Mouse (Mus musculus) olfactory bulb, adult 2 months (tissue): ENCODE results near the gene Acrbp.

Experiments
- CTCF ChIP-seq: fragments of 200-500 bp; IDR thresholded peaks from 2 replicates; pipeline ENCODE4 v1.5.1; 2012; ENCODE audit warnings: low read depth, mild to moderate bottlenecking, low read length, moderate library complexity; ENCODE audit not compliant: insufficient read depth
- POLR2A ChIP-seq: fragments of 200-500 bp; IDR thresholded peaks from 2 replicates; pipeline ENCODE4 v1.6.1; 2012; ENCODE audit warnings: mild to moderate bottlenecking, low read depth, low read length, moderate library complexity; ENCODE audit not compliant: insufficient read depth

- TF ChIP-seq CTCF, result no peak
- peak; percentile 33; the same call in 1 of the 2 replicates for TF ChIP-seq POLR2A
Measured at GRCm38 (mm10) chr6:125008586-125009128, 40.8 kb upstream of the Acrbp start.
